Mouse (Mus musculus) bone marrow macrophage, adult 2 months (primary cell): ENCODE data around the gene Wbp1l.

Source experiments
- CTCF ChIP-seq: IDR thresholded peaks from 2 replicates; pipeline ENCODE4 v1.5.1; 2012; ENCODE audit warnings: low read depth, mild to moderate bottlenecking, low read length, moderate library complexity
- POLR2A ChIP-seq: IDR thresholded peaks from 2 replicates; pipeline ENCODE4 v1.6.1; 2012; ENCODE audit warnings: mild to moderate bottlenecking, low read depth, low read length, borderline replicate concordance

- TF ChIP-seq CTCF (no peak), POLR2A (no peak)
These were observed 43.4 kb downstream of the Wbp1l start for GRCm38 (mm10) chr19:46642136-46642753.
